Mouse (Mus musculus): ENCODE measurements around the gene Cyp2j9. TPM values are rescaled to one million over a fixed set of nuclear protein-coding genes. Genes with fewer than 3 reads are reported as not detected.
A peak's percentile ranks its signal among the peaks of the same experiment; 100 is the strongest.
"Not testable (repeated sequence)": the region's sequence is repeated elsewhere in the genome, so short reads cannot be mapped to it uniquely, and the experiment has no call there.

The Cyp2j9 gene
- polyA plus RNA-seq (2014; fragmentation: Nextera tagmentation; extraction: Ambion mirVana), result 3.3 TPM in 2 replicates

DNA sequence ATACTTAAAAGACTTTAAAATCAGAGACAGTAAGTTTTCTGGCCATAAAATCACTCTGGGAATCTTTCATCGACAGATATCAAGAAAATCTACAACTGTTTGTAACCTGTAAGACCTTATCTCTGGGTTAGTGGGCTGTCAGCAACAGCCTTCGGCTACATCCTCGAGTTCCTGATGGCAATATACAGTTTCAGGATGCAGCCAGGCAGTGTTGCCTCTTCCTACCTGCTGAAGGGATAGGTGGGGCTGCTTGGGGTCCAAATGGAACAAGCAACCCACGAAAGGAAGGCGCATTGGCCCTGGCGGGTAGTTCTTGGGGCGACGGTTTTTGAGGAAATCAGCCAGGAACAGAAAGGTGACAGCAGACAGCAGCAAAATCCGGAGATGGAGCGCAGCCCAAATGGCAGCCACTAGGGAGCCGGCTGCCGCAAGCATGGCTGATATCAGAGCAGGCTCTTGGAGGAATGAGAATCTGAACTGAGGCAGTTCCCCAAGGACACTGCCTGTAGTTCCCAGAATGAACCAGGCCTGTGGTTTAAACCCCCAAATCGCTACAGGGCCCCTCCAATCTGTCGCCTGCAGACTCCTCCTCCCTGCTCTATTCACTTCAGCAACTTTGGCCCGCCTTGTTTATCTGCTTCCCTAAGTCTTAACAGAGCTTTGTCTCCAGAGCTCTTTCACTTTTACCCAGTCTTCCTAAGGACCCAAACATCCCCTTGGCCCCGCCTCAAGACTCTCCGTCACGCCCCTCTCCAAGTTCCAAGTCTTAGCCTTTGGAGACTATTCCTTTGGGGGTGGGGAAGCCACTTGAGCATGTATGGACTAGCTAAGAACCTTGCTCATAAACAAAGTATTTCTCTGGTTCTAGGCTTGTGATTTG is at the start of gene Cyp2j9:
Gene Cyp2j9 (minus strand): TSS at position 668 of the 880 bp plus-strand sequence.
- Histone ChIP-seq H3K36me3 (ENCODE audit: control insufficient read depth, insufficient read depth, low read length) (no peaks in the 10 kb centered on the region), H3K27me3 (replicated peaks; ENCODE audit: control insufficient read depth, insufficient read depth, low read length) (no peaks in the 10 kb centered on the region), H3K4me3 (ENCODE audit: low read depth, low read length) (peak within 1 kb of the TSS; percentile 37), H3K27ac (replicated peaks; ENCODE audit: low read depth, low read length) (peak within 1 kb of the TSS; percentile 63), H3K4me2 (ENCODE audit: low read depth, low read length) (peak within 1 kb of the TSS; percentile 67), H3K9ac (ENCODE audit: low read depth, low read length) (peak within 1 kb of the TSS; percentile 60), H3K4me1 (ENCODE audit: control insufficient read depth, insufficient read depth, low read length) (no peaks in the 10 kb centered on the region; the same call in 1 of the 2 replicates), H3K9me3 (ENCODE audit: control insufficient read depth, low read length) (no peaks in the 10 kb centered on the region)
- WGBS, result 8% methylated on average over 18 of the region's 18 CpGs
- ATAC-seq (ENCODE audit: low read depth) (peak; percentile 95), DNase-seq (ENCODE audit: low spot score) (peak; percentile 94)

DNA sequence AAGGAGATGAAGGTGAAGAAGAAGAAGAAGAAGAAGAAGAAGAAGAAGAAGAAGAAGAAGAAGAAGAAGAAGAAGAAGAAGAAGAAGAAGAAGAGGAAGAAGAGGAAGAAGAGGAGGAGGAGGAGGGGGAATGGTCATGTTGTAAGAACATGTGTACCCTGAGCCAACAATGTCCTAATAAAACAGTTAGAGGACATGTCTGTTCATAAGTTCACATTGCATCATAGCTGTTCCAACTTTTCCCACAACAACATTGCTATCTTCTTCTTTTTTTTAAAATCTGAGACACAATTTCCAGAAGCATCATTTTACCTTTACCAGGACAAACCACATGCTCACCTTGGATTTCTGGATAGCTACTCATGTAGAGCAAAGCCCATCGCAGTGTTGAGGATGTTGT is 44.1 kb upstream of the Cyp2j9 start:
- Histone ChIP-seq H3K27ac (replicated peaks; ENCODE audit: low read depth, low read length) (no peak overlapping the region), H3K4me2 (ENCODE audit: low read depth, low read length) (no peak overlapping the region), H3K9me3 (ENCODE audit: control insufficient read depth, low read length) (no peaks in the 10 kb centered on the region), H3K4me1 (ENCODE audit: control insufficient read depth, insufficient read depth, low read length) (no peaks in the 10 kb centered on the region), H3K36me3 (ENCODE audit: control insufficient read depth, insufficient read depth, low read length) (no peaks in the 10 kb centered on the region), H3K27me3 (replicated peaks; ENCODE audit: control insufficient read depth, insufficient read depth, low read length) (no peaks in the 10 kb centered on the region), H3K9ac (ENCODE audit: low read depth, low read length) (no peak overlapping the region), H3K4me3 (ENCODE audit: low read depth, low read length) (no peak overlapping the region)
- DNase-seq (ENCODE audit: low spot score) (no peak), ATAC-seq (ENCODE audit: low read depth) (no peak)
- 88% methylated on average over 1 of the region's 1 CpGs for WGBS

DNA sequence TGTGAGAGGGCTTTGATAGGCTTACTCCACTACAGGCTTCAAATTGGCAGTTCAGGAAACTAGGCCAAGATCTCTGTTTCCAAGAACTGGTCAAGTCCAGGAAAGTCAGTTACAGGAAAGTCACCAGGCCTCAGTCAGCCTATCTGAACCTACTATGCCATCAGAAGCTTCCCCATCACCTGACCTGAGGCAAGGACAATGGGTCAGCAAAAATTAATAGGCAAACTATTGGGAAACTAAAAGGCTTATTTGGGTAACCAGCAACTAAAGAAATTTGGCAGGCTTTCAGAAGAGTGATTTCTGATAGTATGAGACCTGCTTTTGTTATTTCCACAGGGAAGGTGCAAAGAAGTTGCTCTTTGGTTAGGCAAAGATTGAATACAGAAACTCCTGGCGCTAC is 31.1 kb upstream of the Cyp2j9 start:
- H3K4me1 ChIP-seq (ENCODE audit: control insufficient read depth, insufficient read depth, low read length), result no peaks in the 10 kb centered on the region
- H3K9me3 ChIP-seq (ENCODE audit: control insufficient read depth, low read length), result peaks cover 11% of the 10 kb centered on the region; the same call in 1 of the 2 replicates
- H3K4me3 ChIP-seq (ENCODE audit: low read depth, low read length), result no peak overlapping the region
- no peak for DNase-seq (ENCODE audit: low spot score)
- ATAC-seq (ENCODE audit: low read depth), result no peak
- no peaks in the 10 kb centered on the region for H3K36me3 ChIP-seq (ENCODE audit: control insufficient read depth, insufficient read depth, low read length)
- no peak overlapping the region for H3K9ac ChIP-seq (ENCODE audit: low read depth, low read length)
- H3K4me2 ChIP-seq (ENCODE audit: low read depth, low read length), result no peak overlapping the region
- no peaks in the 10 kb centered on the region for H3K27me3 ChIP-seq (replicated peaks; ENCODE audit: control insufficient read depth, insufficient read depth, low read length)
- H3K27ac ChIP-seq (replicated peaks; ENCODE audit: low read depth, low read length), result no peak overlapping the region
- WGBS, result 89% methylated on average over 1 of the region's 1 CpGs

DNA sequence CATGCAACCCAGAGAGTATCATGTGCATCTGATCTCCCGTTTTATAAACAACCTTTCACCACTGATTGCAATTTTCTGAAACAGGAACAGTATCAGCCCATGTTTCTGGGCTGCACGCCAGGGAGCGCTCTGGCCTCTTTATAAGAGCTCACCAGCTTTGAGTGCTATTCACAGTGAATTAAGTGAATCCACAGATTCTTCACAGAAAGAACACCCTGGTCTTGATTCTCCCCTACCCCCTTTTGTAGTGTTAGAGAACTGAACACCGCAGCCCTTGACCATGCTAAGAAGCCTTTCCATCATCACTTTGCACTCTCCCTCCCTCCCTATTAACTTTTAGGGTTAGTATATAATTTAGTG is 393 bp upstream of the Cyp2j9 start:
- WGBS, result 28% methylated on average over 4 of the region's 4 CpGs
- no peaks in the 10 kb centered on the region for H3K36me3 ChIP-seq (ENCODE audit: control insufficient read depth, insufficient read depth, low read length)
- H3K9me3 ChIP-seq (ENCODE audit: control insufficient read depth, low read length), result no peaks in the 10 kb centered on the region
- peak; percentile 92 for DNase-seq (ENCODE audit: low spot score)
- H3K27me3 ChIP-seq (replicated peaks; ENCODE audit: control insufficient read depth, insufficient read depth, low read length), result no peaks in the 10 kb centered on the region
- peak; percentile 76 for ATAC-seq (ENCODE audit: low read depth)
- peak overlapping the region; percentile 37 for H3K4me3 ChIP-seq (ENCODE audit: low read depth, low read length)
- H3K4me2 ChIP-seq (ENCODE audit: low read depth, low read length), result peak overlapping the region; percentile 67
- H3K27ac ChIP-seq (replicated peaks; ENCODE audit: low read depth, low read length), result no peak overlapping the region
- no peak overlapping the region for H3K9ac ChIP-seq (ENCODE audit: low read depth, low read length)
- no peaks in the 10 kb centered on the region; the same call in 1 of the 2 replicates for H3K4me1 ChIP-seq (ENCODE audit: control insufficient read depth, insufficient read depth, low read length)

DNA sequence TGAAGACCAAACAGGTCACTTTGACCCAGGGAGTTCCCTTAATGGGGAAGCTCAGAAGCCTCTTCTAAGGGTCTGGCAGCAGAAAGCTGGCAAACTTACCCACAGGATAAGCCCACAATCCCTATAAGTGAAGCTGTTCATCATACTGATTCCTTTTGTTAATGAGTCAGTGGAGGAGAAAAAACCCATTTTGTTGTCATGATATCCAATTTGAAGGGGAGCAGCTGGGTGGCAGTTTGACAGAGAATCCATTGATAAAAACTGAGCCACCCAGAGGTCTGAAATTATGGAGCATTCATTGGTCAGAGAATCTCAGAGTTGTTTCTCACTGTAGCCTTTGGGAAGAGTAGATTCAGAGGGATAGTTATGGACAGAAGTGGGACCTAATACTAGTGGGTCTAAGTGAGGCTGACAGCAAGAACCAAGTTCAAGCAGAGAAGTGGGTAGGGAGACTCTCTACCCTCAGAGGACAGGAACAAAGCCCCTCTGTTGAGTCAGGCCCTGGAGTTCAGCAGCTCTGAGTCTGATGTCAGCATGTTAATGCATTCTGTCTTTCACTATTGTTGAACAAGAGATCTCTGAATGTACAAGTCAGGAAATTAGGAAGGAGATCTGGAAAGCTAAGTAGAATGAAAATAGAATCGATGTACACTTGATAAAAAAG is 9.8 kb downstream of the Cyp2j9 start:
- DNase-seq (ENCODE audit: low spot score) (peak; percentile 16), ATAC-seq (ENCODE audit: low read depth) (0 out of 2 replicates have a peak, but pooled peaks have one; percentile 30)
- no peaks in the 10 kb centered on the region for H3K36me3 ChIP-seq (ENCODE audit: control insufficient read depth, insufficient read depth, low read length)
- H3K4me3 ChIP-seq (ENCODE audit: low read depth, low read length), result no peak overlapping the region
- no peak overlapping the region for H3K9ac ChIP-seq (ENCODE audit: low read depth, low read length)
- no peaks in the 10 kb centered on the region for H3K4me1 ChIP-seq (ENCODE audit: control insufficient read depth, insufficient read depth, low read length)
- H3K27ac ChIP-seq (replicated peaks; ENCODE audit: low read depth, low read length), result no peak overlapping the region
- no peaks in the 10 kb centered on the region for H3K9me3 ChIP-seq (ENCODE audit: control insufficient read depth, low read length)
- WGBS, result 80% methylated on average over 1 of the region's 1 CpGs
- no peaks in the 10 kb centered on the region for H3K27me3 ChIP-seq (replicated peaks; ENCODE audit: control insufficient read depth, insufficient read depth, low read length)
- no peak overlapping the region for H3K4me2 ChIP-seq (ENCODE audit: low read depth, low read length)

DNA sequence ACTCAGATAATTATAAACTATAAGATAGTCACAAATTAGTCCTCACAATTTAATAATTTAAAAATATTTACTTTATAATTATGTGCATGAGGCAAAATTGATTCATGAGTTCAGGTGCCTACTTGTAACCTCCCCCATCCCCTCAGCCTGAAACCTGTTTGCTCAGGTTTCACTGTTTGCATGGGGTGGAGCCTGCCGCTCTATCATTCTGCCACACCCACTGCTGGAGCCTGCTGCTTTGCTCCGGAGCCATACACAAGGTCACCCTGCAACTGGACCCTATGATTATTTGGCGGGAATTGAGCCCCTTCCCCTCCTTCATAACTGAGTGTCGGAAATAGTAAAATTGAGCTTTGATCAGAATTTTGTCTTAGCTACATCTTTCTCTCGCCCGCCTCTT is 11.0 kb downstream of the Cyp2j9 start:
- DNase-seq (ENCODE audit: low spot score); H3K4me2 ChIP-seq (ENCODE audit: low read depth, low read length); H3K9me3 ChIP-seq (ENCODE audit: control insufficient read depth, low read length); H3K9ac ChIP-seq (ENCODE audit: low read depth, low read length); H3K27me3 ChIP-seq (replicated peaks; ENCODE audit: control insufficient read depth, insufficient read depth, low read length); H3K4me3 ChIP-seq (ENCODE audit: low read depth, low read length); ATAC-seq (ENCODE audit: low read depth); H3K27ac ChIP-seq (replicated peaks; ENCODE audit: low read depth, low read length); H3K4me1 ChIP-seq (ENCODE audit: control insufficient read depth, insufficient read depth, low read length); H3K36me3 ChIP-seq (ENCODE audit: control insufficient read depth, insufficient read depth, low read length): not testable (repeated sequence)
- WGBS, result 47% methylated on average over 6 of the region's 6 CpGs

DNA sequence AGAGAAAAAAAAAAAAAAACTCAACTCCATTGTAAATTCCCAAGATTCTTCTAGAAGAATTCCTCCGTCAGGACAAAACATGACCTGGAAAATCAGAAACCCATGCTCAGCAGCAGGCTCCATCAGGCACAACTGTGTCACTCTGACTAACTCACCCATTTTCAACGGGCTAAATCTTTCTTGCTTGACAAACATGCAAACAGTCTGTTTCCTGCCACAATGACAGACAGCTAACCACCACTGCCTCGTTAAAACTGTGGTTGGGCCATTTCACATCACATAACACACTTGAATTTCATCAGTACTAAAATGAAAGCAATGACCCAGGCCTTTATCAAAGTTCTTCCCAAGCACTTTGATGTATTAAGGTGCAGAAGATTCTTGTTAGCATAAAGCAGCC is 21.9 kb downstream of the Cyp2j9 start:
- H3K9ac ChIP-seq (ENCODE audit: low read depth, low read length), result no peak overlapping the region
- WGBS, result 51% methylated on average over 3 of the region's 3 CpGs
- H3K27ac ChIP-seq (replicated peaks; ENCODE audit: low read depth, low read length), result no peak overlapping the region
- DNase-seq (ENCODE audit: low spot score), result no peak
- H3K9me3 ChIP-seq (ENCODE audit: control insufficient read depth, low read length), result no peaks in the 10 kb centered on the region
- H3K4me3 ChIP-seq (ENCODE audit: low read depth, low read length), result no peak overlapping the region
- ATAC-seq (ENCODE audit: low read depth), result no peak
- no peak overlapping the region for H3K4me2 ChIP-seq (ENCODE audit: low read depth, low read length)
- no peaks in the 10 kb centered on the region for H3K36me3 ChIP-seq (ENCODE audit: control insufficient read depth, insufficient read depth, low read length)
- no peaks in the 10 kb centered on the region for H3K4me1 ChIP-seq (ENCODE audit: control insufficient read depth, insufficient read depth, low read length)
- no peaks in the 10 kb centered on the region for H3K27me3 ChIP-seq (replicated peaks; ENCODE audit: control insufficient read depth, insufficient read depth, low read length)

DNA sequence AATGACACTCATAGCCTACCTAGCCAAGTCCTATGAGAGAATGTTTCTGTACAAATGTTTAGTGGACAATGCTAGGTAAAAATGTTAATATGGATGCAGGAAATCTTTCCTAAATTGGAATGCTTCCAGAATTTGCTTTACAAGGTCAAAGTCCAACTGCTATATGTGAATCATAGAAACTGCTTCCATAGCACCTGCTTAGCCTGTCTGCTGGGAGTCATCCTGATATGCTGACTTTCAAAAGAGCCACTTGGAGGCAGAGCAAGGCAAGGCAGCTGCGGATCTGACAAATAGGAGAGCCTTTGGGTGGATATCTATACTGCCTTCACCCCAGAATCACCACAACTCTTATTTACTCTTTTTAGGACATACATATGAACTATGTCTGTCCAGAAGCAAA is 23.4 kb downstream of the Cyp2j9 start:
- ATAC-seq (ENCODE audit: low read depth), result no peak
- no peak overlapping the region for H3K4me3 ChIP-seq (ENCODE audit: low read depth, low read length)
- no peaks in the 10 kb centered on the region for H3K4me1 ChIP-seq (ENCODE audit: control insufficient read depth, insufficient read depth, low read length)
- DNase-seq (ENCODE audit: low spot score), result no peak
- no peak overlapping the region for H3K27ac ChIP-seq (replicated peaks; ENCODE audit: low read depth, low read length)
- H3K9me3 ChIP-seq (ENCODE audit: control insufficient read depth, low read length), result no peaks in the 10 kb centered on the region
- no peaks in the 10 kb centered on the region for H3K36me3 ChIP-seq (ENCODE audit: control insufficient read depth, insufficient read depth, low read length)
- H3K4me2 ChIP-seq (ENCODE audit: low read depth, low read length), result no peak overlapping the region
- H3K27me3 ChIP-seq (replicated peaks; ENCODE audit: control insufficient read depth, insufficient read depth, low read length), result no peaks in the 10 kb centered on the region
- no peak overlapping the region for H3K9ac ChIP-seq (ENCODE audit: low read depth, low read length)
- WGBS, result 90% methylated on average over 1 of the region's 1 CpGs
